Mouse (Mus musculus) embryonic facial prominence, embryonic 12.5 days (tissue): ENCODE measurements around the gene Plekho2. TPM values are rescaled to one million over a fixed set of nuclear protein-coding genes. Genes with fewer than 3 reads are reported as not detected.

Experiments used
- ATAC-seq: fragments of 200-750 bp; cut with Nextera tagmentation; 2 replicates; pipeline ENCODE4 v1.8.0; 2017; ENCODE audit not compliant: insufficient number of reproducible peaks, insufficient read depth, low FRiP score, low TSS enrichment
- H3K27ac ChIP-seq: fragments of 300-500 bp; sonication (generic); 2 replicates; pipeline ENCODE4 v1.5.1; 2016; ENCODE audit warnings: mild to moderate bottlenecking
- H3K27me3 ChIP-seq: fragments of 300-500 bp; sonication (generic); 2 replicates; pipeline ENCODE4 v1.6.1; 2016; ENCODE audit warnings: mild to moderate bottlenecking, moderate library complexity
- H3K36me3 ChIP-seq: fragments of 300-500 bp; sonication (generic); 2 replicates; pipeline ENCODE4 v1.6.1; 2016; ENCODE audit warnings: mild to moderate bottlenecking
- H3K4me1 ChIP-seq: fragments of 300-500 bp; sonication (generic); 2 replicates; pipeline ENCODE4 v1.6.1; 2016
- H3K4me2 ChIP-seq: fragments of 300-500 bp; sonication (generic); replicated peaks from 2 replicates; pipeline ENCODE4 v1.6.1; 2016; ENCODE audit warnings: mild to moderate bottlenecking, moderate library complexity
- H3K4me3 ChIP-seq: fragments of 300-500 bp; sonication (generic); 2 replicates; pipeline ENCODE4 v1.5.1; 2016; ENCODE audit warnings: mild to moderate bottlenecking
- H3K9ac ChIP-seq: fragments of 300-500 bp; sonication (generic); 2 replicates; pipeline ENCODE4 v1.6.1; 2016; ENCODE audit warnings: mild to moderate bottlenecking, moderate library complexity
- H3K9me3 ChIP-seq: fragments of 300-500 bp; sonication (generic); 2 replicates; pipeline ENCODE4 v1.6.1; 2016; ENCODE audit warnings: mild to moderate bottlenecking, moderate library complexity
- WGBS: fragments of 180-500 bp; shearing (Covaris S2); methylation state at CpG from one replicate; pipeline ENCODE4 v1.1.7; 2016; 5-methylcytosine and 5-hydroxymethylcytosine counted together
- polyA plus RNA-seq: library from polyadenylated mRNA; unstranded; fragments of >200 nt; fragmentation: Nextera tagmentation; extraction: Ambion mirVana; gene quantifications from 2 replicates; pipeline ENCODE4 v1.2.1, GENCODE M21; 2016

Plekho2 gene
- polyA plus RNA-seq, 1 experiment from 2014 or later: 14.6 TPM

- Histone ChIP-seq H3K4me2 (peak within 1 kb of the TSS; percentile 65), H3K9me3 (no peaks in the 10 kb centered on the region), H3K27ac (no peak within 1 kb of the TSS), H3K27me3 (no peaks in the 10 kb centered on the region), H3K36me3 (no peaks in the 10 kb centered on the region), H3K9ac (no peak within 1 kb of the TSS), H3K4me3 (peak within 1 kb of the TSS; percentile 28), H3K4me1 (peaks cover 17% of the 10 kb centered on the region; the same call in 1 of the 2 replicates)
- ATAC-seq: peak; percentile 59; the same call in 1 of the 2 replicates
- WGBS: 9% methylated on average over 21 of the region's 25 CpGs
These were observed 59.9 kb downstream of the Plekho2 start, which contains the start of gene Ankdd1a for GRCm38 (mm10) chr9:65519807-65520504. TSS of gene Ankdd1a (minus strand) at chr9:65520193.

GRCm38 (mm10) chr9:65514851-65515261 is 65.0 kb downstream of the Plekho2 start:
- Histone ChIP-seq H3K4me2 (no peak overlapping the region), H3K9ac (no peak overlapping the region), H3K9me3 (no peaks in the 10 kb centered on the region), H3K4me1 (0 out of 2 replicates have a peak, but pooled peaks cover 3% of the 10 kb centered on the region), H3K27me3 (no peaks in the 10 kb centered on the region), H3K36me3 (no peaks in the 10 kb centered on the region), H3K27ac (no peak overlapping the region), H3K4me3 (no peak overlapping the region)
- no peak for ATAC-seq
- 58% methylated on average over 3 of the region's 3 CpGs for WGBS

- WGBS: 75% methylated on average over 8 of the region's 8 CpGs
- H3K9me3 ChIP-seq: no peaks in the 10 kb centered on the region
- no peak overlapping the region for H3K27ac ChIP-seq
- ATAC-seq: no peak
- no peaks in the 10 kb centered on the region for H3K27me3 ChIP-seq
- no peak overlapping the region for H3K9ac ChIP-seq
- H3K4me1 ChIP-seq: no peaks in the 10 kb centered on the region
- H3K4me2 ChIP-seq: no peak overlapping the region
- H3K4me3 ChIP-seq: no peak overlapping the region
- H3K36me3 ChIP-seq: no peaks in the 10 kb centered on the region
These were observed 65.4 kb downstream of the Plekho2 start for GRCm38 (mm10) chr9:65514431-65514830.

- H3K9me3 ChIP-seq: no peaks in the 10 kb centered on the region
- no peak overlapping the region for H3K4me2 ChIP-seq
- H3K9ac ChIP-seq: no peak overlapping the region
- H3K4me1 ChIP-seq: no peaks in the 10 kb centered on the region
- H3K36me3 ChIP-seq: no peaks in the 10 kb centered on the region
- WGBS: 83% methylated on average over 3 of the region's 3 CpGs
- H3K4me3 ChIP-seq: no peak overlapping the region
- no peaks in the 10 kb centered on the region for H3K27me3 ChIP-seq
- ATAC-seq: no peak
- no peak overlapping the region for H3K27ac ChIP-seq
These were observed 67.3 kb downstream of the Plekho2 start for GRCm38 (mm10) chr9:65512520-65512919.

GRCm38 (mm10) chr9:65508449-65508848 is 71.4 kb downstream of the Plekho2 start:
- 75% methylated on average over 7 of the region's 7 CpGs for WGBS
- no peak overlapping the region for H3K4me2 ChIP-seq

GRCm38 (mm10) chr9:65502721-65503505 is 76.9 kb downstream of the Plekho2 start:
- no peak for ATAC-seq
- Histone ChIP-seq H3K27ac (no peak overlapping the region), H3K4me3 (no peak overlapping the region), H3K4me1 (peaks cover 9% of the 10 kb centered on the region; the same call in 1 of the 2 replicates), H3K9me3 (no peaks in the 10 kb centered on the region), H3K4me2 (no peak overlapping the region), H3K36me3 (no peaks in the 10 kb centered on the region), H3K27me3 (0 out of 2 replicates have a peak, but pooled peaks cover 4% of the 10 kb centered on the region), H3K9ac (no peak overlapping the region)
- WGBS: 70% methylated on average over 21 of the region's 21 CpGs

More at GRCm38 (mm10) chr9:65508449-65508848, 71.4 kb downstream of the Plekho2 start:
- H3K9me3 ChIP-seq: no peaks in the 10 kb centered on the region
- H3K9ac ChIP-seq: no peak overlapping the region
- H3K27me3 ChIP-seq: 0 out of 2 replicates have a peak, but pooled peaks cover 4% of the 10 kb centered on the region
- no peak for ATAC-seq
- no peaks in the 10 kb centered on the region for H3K36me3 ChIP-seq
- no peaks in the 10 kb centered on the region for H3K4me1 ChIP-seq
- H3K27ac ChIP-seq: no peak overlapping the region
- no peak overlapping the region for H3K4me3 ChIP-seq

Other genes starting within 250 kb of the Plekho2 start
- gene Pdcd7, start 233.9 kb downstream of the Plekho2 start, polyA plus RNA-seq: 17.1 and 17.8 TPM in 2 replicates
- gene Ubap1l, start 219.0 kb downstream of the Plekho2 start, polyA plus RNA-seq: 0.31 and 0.38 TPM in 2 replicates
- 1.4 and 1.6 TPM in 2 replicates for gene Kbtbd13, start 188.4 kb downstream of the Plekho2 start, polyA plus RNA-seq
- gene Rasl12, start 181.5 kb downstream of the Plekho2 start, polyA plus RNA-seq: 11.7 and 11.9 TPM in 2 replicates
- gene Slc51b, start 157.1 kb downstream of the Plekho2 start, polyA plus RNA-seq: not detected in 2 replicates
- gene Mtfmt, start 144.3 kb downstream of the Plekho2 start, polyA plus RNA-seq: 23.4 and 25.1 TPM in 2 replicates
- gene Spg21, start 119.1 kb downstream of the Plekho2 start, polyA plus RNA-seq: 129 and 133 TPM in 2 replicates
- not detected in 2 replicates for gene Ankdd1a, start 59.8 kb downstream of the Plekho2 start, polyA plus RNA-seq
- gene Pif1, start 7.1 kb upstream of the Plekho2 start, polyA plus RNA-seq: 21.8 and 24.5 TPM in 2 replicates
- gene Rbpms2, start 49.6 kb upstream of the Plekho2 start, polyA plus RNA-seq: 16.7 and 18.7 TPM in 2 replicates
- 299 TPM in 2 replicates for gene Oaz2, start 88.0 kb upstream of the Plekho2 start, polyA plus RNA-seq
- gene Zfp609, start 247.5 kb upstream of the Plekho2 start, polyA plus RNA-seq: 9.3 and 10.1 TPM in 2 replicates